Mouse (Mus musculus): ENCODE measurements around the gene Sppl2b. TPM values are rescaled to one million over a fixed set of nuclear protein-coding genes. Genes with fewer than 3 reads are reported as not detected.

The Sppl2b gene
- total and polyA plus RNA-seq, 2 experiments from 2014 or later = 24.2 to 44.4 TPM

GRCm38 (mm10) chr10:80829359-80830278, 25.5 kb upstream of the Sppl2b start:
- H3K27me3 ChIP-seq (ENCODE audit: control insufficient read depth, insufficient read depth, low read length) = peaks cover 15% of the 10 kb centered on the region
- no peak overlapping the region for H3K4me3 ChIP-seq (ENCODE audit: low read depth, low read length)
- no peak for DNase-seq (ENCODE audit: low spot score)
- H3K4me2 ChIP-seq (ENCODE audit: low read depth, low read length) = no peak overlapping the region
- WGBS = 41% methylated on average over 1 of the region's 1 CpGs
- H3K9ac ChIP-seq (replicated peaks; ENCODE audit: low read depth, low read length) = no peak overlapping the region
- H3K4me1 ChIP-seq (ENCODE audit: control insufficient read depth, insufficient read depth) = peaks cover 20% of the 10 kb centered on the region
- no peaks in the 10 kb centered on the region for H3K9me3 ChIP-seq (replicated peaks; ENCODE audit: control insufficient read depth, low read length)
- no peak overlapping the region for H3K27ac ChIP-seq (ENCODE audit: low read depth)
- peaks cover 23% of the 10 kb centered on the region for H3K36me3 ChIP-seq (replicated peaks; ENCODE audit: control insufficient read depth, insufficient read depth, low read length)
- ATAC-seq (ENCODE audit: insufficient read depth, low read depth) = no peak
- TF ChIP-seq CTCF (IDR thresholded peaks at IDR 0.05; ENCODE audit: low read depth) (no peak), EP300 (IDR thresholded peaks at IDR 0.05; ENCODE audit: low read depth) (no peak)

DNA sequence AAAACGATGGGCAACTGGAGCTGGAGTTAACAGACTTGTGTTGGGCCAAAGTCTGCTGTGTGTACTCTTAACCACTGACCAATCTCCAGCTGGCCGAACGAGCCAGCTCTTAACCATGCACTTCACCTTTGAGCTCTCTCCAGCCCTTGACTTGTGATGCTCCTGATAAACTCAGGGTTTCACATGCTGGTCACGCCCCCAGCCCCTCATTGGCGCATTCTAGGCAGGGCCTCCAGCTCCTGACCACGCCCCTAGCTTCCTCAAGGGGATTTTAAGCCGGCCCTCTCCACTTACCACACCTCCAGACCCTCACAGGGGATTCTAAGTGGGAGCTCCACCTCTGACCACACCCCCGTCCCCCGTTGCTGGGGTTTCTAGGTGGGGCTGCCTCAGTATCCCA, 23.9 kb upstream of the Sppl2b start:
- no peak for DNase-seq (ENCODE audit: low spot score)
- H3K4me2 ChIP-seq (ENCODE audit: low read depth, low read length) = no peak overlapping the region
- H3K27me3 ChIP-seq (ENCODE audit: control insufficient read depth, insufficient read depth, low read length) = peaks cover 30% of the 10 kb centered on the region
- 16% methylated on average over 9 of the region's 9 CpGs for WGBS
- ATAC-seq (ENCODE audit: insufficient read depth, low read depth) = no peak
- no peak overlapping the region for H3K4me3 ChIP-seq (ENCODE audit: low read depth, low read length)
- no peak overlapping the region for H3K27ac ChIP-seq (ENCODE audit: low read depth)
- no peak overlapping the region for H3K9ac ChIP-seq (replicated peaks; ENCODE audit: low read depth, low read length)
- H3K4me1 ChIP-seq (ENCODE audit: control insufficient read depth, insufficient read depth) = peaks cover 20% of the 10 kb centered on the region
- peaks cover 23% of the 10 kb centered on the region for H3K36me3 ChIP-seq (replicated peaks; ENCODE audit: control insufficient read depth, insufficient read depth, low read length)
- no peaks in the 10 kb centered on the region for H3K9me3 ChIP-seq (replicated peaks; ENCODE audit: control insufficient read depth, low read length)
- no peak for TF ChIP-seq EP300 (IDR thresholded peaks at IDR 0.05; ENCODE audit: low read depth)
- no peak for TF ChIP-seq CTCF (IDR thresholded peaks at IDR 0.05; ENCODE audit: low read depth)

DNA sequence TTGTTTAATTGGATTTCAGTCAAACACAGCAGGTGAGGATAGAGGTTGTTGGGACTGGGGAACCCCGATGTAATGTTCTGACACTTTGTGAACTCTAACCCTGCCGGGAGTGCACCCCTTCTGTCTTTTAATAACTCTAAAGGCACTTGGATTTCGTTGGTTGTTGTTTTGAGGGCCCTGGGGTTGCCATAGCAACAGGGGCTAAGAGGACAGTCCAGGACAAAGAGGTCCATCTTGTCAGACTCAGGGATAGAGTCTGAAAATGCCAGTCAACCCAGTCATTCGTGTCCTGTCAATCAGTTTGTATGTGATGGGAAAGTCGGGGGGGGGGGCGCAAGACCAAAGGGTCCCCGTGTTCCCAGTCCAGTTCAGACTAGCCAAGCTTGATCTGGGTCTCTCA, 22.3 kb upstream of the Sppl2b start:
- TF ChIP-seq CTCF (IDR thresholded peaks at IDR 0.05; ENCODE audit: low read depth) = no peak
- TF ChIP-seq EP300 (IDR thresholded peaks at IDR 0.05; ENCODE audit: low read depth) = no peak
- Histone ChIP-seq H3K9ac (replicated peaks; ENCODE audit: low read depth, low read length) (no peak overlapping the region), H3K4me3 (ENCODE audit: low read depth, low read length) (no peak overlapping the region), H3K4me1 (ENCODE audit: control insufficient read depth, insufficient read depth) (peaks cover 28% of the 10 kb centered on the region), H3K9me3 (replicated peaks; ENCODE audit: control insufficient read depth, low read length) (no peaks in the 10 kb centered on the region), H3K27me3 (ENCODE audit: control insufficient read depth, insufficient read depth, low read length) (peaks cover 30% of the 10 kb centered on the region), H3K27ac (ENCODE audit: low read depth) (no peak overlapping the region), H3K4me2 (ENCODE audit: low read depth, low read length) (no peak overlapping the region), H3K36me3 (replicated peaks; ENCODE audit: control insufficient read depth, insufficient read depth, low read length) (peaks cover 23% of the 10 kb centered on the region)
- no peak for ATAC-seq (ENCODE audit: insufficient read depth, low read depth)
- WGBS = 62% methylated on average over 7 of the region's 7 CpGs
- no peak for DNase-seq (ENCODE audit: low spot score)

- H3K9ac ChIP-seq (replicated peaks; ENCODE audit: low read depth, low read length) = no peak overlapping the region
- H3K27ac ChIP-seq (ENCODE audit: low read depth) = no peak overlapping the region
- TF ChIP-seq EP300 (IDR thresholded peaks at IDR 0.05; ENCODE audit: low read depth) (no peak), CTCF (IDR thresholded peaks at IDR 0.05; ENCODE audit: low read depth) (no peak)
- ATAC-seq (ENCODE audit: insufficient read depth, low read depth) = no peak
- H3K4me1 ChIP-seq (ENCODE audit: control insufficient read depth, insufficient read depth) = peaks cover 23% of the 10 kb centered on the region; the same call in 1 of the 2 replicates
- H3K4me2 ChIP-seq (ENCODE audit: low read depth, low read length) = no peak overlapping the region
- H3K9me3 ChIP-seq (replicated peaks; ENCODE audit: control insufficient read depth, low read length) = no peaks in the 10 kb centered on the region
- 0 out of 2 replicates have a peak, but pooled peaks cover 4% of the 10 kb centered on the region for H3K36me3 ChIP-seq (replicated peaks; ENCODE audit: control insufficient read depth, insufficient read depth, low read length)
- no peak for DNase-seq (ENCODE audit: low spot score)
- 63% methylated on average over 30 of the region's 30 CpGs for WGBS
- H3K4me3 ChIP-seq (ENCODE audit: low read depth, low read length) = no peak overlapping the region
- peaks cover 30% of the 10 kb centered on the region for H3K27me3 ChIP-seq (ENCODE audit: control insufficient read depth, insufficient read depth, low read length)
Observed at GRCm38 (mm10) chr10:80835617-80836016, 19.5 kb upstream of the Sppl2b start.

DNA sequence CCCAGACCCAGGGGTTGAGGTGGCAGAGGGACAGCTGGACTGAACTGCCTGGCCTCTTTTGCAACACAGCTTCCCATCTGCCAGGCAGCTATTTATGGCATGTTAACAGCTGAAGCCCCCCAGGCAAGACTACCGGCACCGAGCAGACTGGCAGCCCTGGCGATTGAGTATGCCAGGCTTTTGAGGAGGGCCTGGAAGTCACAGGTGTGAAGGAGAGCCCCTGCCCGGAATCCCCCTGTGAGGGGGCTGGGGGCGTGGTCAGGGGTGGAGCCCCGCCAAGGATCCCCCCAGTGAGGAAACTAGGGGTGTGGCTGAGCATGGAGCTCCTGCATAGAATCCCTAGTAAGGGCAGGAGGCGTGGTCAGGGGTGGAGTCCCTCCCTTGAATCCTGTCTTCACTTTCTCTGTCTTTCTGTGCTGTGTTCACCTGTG, 18.1 kb upstream of the Sppl2b start:
- peaks cover 30% of the 10 kb centered on the region for H3K27me3 ChIP-seq (ENCODE audit: control insufficient read depth, insufficient read depth, low read length)
- H3K4me2 ChIP-seq (ENCODE audit: low read depth, low read length) = no peak overlapping the region
- H3K27ac ChIP-seq (ENCODE audit: low read depth) = 0 out of 2 replicates have a peak overlapping the region, but pooled peaks have one; percentile 56

More for the DNA sequence above, 18.1 kb upstream of the Sppl2b start:
- no peak for TF ChIP-seq CTCF (IDR thresholded peaks at IDR 0.05; ENCODE audit: low read depth)
- no peak for TF ChIP-seq EP300 (IDR thresholded peaks at IDR 0.05; ENCODE audit: low read depth)
- ATAC-seq (ENCODE audit: insufficient read depth, low read depth) (no peak; the same call in 1 of the 2 replicates), DNase-seq (ENCODE audit: low spot score) (no peak)
- 41% methylated on average over 7 of the region's 7 CpGs for WGBS
- Histone ChIP-seq H3K4me3 (ENCODE audit: low read depth, low read length) (no peak overlapping the region), H3K4me1 (ENCODE audit: control insufficient read depth, insufficient read depth) (peaks cover 17% of the 10 kb centered on the region; the same call in 1 of the 2 replicates), H3K9me3 (replicated peaks; ENCODE audit: control insufficient read depth, low read length) (no peaks in the 10 kb centered on the region), H3K36me3 (replicated peaks; ENCODE audit: control insufficient read depth, insufficient read depth, low read length) (no peaks in the 10 kb centered on the region), H3K9ac (replicated peaks; ENCODE audit: low read depth, low read length) (no peak overlapping the region)

Measured in heart, postnatal 0 days (tissue).